Mouse (Mus musculus) heart, postnatal 10 days (tissue): ENCODE results near the gene D630045J12Rik. TPM values are rescaled to one million over a fixed set of nuclear protein-coding genes. Genes with fewer than 3 reads are reported as not detected.

Experiments
- DNase-seq, 2 experiments: peaks; one replicate each; pipeline ENCODE4 v3.0.0; 2021
- intact Hi-C: fragments of 180-260 bp; cut with DNase I; formaldehyde crosslinking; loops from one replicate; pipeline ENCODE4 v1.15.1; 2025
- total RNA-seq, 2 experiments: library from RNA; stranded (reverse); gene quantifications; 2 replicates each; pipeline ENCODE4 v1.2.3; 2021

Gene D630045J12Rik
- 1 to 10 TPM; 2.8 to 3.0 TPM for total RNA-seq

DNA sequence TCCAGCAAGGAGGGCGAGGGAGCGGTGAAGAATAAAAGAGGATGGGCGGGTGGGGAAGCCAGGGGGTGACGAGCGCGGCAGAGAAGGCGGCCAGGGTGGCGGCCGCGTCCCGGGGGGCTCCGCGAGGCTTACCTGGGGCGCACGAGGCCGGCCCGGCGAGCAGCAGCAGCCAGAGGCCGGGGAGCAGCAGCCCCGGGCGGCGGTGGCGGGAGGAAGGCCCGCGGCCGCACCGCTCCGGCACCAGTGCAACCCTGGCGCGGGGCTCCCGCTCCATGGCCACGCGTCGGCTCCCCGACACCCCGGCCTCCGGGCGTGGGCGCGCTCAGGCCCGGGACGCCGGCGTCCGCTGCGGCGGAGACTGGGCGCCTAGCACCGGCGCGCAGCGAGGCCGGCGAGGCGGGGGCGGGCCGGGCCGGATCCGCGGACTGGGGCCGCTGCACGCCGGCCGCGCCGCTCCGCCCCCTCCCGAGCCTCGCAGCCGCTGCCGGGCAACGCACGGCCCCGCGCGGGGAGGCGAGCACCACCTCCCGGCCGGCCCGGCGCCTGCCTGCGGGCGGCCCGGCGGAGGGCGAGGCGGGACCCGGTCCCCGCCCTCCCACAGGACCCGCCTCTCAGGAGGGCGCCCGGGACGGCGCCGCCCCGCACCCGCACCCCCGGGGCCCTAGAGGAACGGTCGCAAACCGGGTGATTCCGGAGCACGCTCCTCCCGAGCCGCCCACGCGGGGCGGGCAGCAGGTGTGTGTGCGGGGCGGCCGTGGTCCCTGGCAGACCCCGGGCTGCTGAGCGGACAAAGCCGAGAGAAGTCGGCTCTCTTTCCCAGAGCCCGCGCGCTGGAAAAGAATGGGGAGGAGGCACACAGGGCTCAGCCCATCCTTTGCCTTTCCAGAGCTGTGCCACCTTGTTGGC lies at the start of gene D630045J12Rik:
Gene D630045J12Rik, minus strand, starts transcription at position 274 of the 906 bp plus-strand sequence.
- intact Hi-C loops = loop anchor here (2.0 kb wide), 1 partner anchor 95 kb away; no protein-coding TSS in a partner anchor
- peak; percentile 76 to 82 for DNase-seq

DNA sequence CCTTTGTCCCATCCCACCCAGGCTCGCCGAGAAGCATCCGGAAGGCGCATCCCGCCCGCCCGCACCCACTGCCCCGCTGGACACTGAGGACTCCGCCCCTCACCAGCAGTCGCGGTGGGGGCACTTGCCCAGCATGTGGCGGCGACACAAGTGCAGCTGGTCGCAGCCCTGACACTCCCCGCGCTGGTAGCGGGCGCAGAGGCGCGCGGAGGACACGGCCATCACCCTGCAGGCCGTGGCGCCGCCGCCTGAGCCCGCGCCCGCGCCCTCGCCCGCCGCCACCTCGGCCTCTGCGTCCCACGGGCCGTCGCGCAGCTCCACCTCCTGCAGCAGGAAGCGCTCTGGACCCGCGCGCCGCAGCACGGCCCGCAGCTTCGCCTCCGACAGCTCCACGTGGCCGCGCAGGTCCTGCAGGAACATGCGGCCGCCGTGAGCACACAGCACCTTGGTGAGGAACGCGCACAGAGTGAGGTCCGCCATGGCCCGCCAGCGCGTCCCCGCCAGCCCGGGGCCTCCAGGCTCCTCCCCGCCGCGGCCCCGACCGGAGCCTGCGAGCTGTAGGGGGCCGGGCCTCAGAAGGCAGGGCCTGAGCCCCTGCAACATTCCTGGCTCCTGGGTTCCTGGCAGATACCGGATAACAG lies 45.1 kb upstream of the D630045J12Rik start, which contains the start of gene Zc3hav1l:
Gene Zc3hav1l, minus strand, starts transcription at position 499 of the 641 bp plus-strand sequence.
- intact Hi-C loops = no loop called here
- DNase-seq = peak; percentile 82 to 83

DNA sequence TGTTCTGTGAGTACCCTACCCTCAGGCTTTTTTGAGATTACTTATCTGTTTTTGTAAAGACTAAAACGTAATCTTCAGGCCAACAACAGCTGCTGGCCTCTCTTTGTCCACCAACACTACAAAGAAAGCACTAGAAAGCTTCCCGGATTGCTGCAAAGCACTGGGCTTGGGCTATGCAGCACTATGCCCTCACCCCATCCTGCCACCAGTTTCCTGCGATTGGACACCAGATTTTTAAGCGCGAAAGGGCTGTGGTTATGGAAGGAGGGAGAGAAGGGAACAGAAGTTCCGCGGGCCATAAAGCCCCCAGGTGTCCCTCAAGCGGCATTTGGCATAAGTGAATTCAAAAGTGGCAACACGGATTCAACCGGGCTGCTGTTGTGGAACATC lies 44.4 kb upstream of the D630045J12Rik start:
- intact Hi-C loops = no loop called here

DNA sequence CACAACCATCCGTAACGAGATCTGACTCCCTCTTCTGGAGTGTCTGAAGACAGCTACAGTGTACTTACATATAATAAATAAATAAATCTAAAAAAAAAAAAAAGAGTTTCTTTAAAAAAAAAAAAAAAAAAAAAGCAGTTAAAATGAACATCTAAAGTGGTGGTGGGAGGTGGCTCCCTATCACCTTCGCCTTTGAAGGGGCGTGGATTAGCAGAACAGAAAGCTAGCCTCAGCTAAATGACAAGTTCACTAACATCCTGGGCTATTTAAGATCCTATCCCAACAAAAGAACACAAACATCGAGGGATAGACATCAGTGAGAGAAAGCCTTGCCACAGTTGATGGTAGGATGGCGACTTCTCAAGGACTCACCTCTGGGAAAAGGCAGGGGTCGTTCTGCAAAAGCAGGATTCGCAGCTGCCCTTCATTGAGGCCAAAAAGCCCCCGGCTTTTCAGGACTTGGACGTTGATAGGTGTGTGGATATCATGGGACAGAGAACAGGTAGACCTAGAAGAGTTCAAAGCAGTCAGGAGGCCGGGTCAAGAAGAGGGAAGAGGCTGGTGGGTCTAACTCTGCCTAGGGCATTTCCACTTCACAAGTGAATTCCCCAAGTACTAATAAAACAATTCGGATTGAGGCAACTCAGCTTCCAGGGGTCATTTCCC lies 43.9 kb upstream of the D630045J12Rik start:
- intact Hi-C loops = no loop called here
- no peak for DNase-seq

More for the DNA sequence above, 44.4 kb upstream of the D630045J12Rik start:
- DNase-seq = peak; percentile 3 to 21

DNA sequence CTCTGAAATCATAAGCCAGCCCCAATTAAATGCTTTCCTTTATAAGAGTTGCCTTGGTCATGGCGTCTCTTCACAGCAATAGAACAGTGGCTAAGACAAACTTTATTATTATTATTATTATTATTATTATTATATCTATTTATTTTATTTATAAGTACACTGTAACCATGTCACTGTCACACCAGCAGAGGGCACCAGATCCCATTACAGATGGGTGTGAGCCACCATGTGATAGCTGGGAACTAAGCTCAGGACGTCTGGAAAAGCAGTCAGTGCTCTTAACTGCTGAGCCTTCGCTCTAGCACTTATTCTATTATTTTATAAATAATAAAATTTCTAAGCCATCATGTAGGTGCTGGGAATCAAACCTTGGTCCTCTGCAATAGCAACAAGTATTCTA lies 39.9 kb upstream of the D630045J12Rik start:
- intact Hi-C loops = no loop called here
- no peak for DNase-seq

DNA sequence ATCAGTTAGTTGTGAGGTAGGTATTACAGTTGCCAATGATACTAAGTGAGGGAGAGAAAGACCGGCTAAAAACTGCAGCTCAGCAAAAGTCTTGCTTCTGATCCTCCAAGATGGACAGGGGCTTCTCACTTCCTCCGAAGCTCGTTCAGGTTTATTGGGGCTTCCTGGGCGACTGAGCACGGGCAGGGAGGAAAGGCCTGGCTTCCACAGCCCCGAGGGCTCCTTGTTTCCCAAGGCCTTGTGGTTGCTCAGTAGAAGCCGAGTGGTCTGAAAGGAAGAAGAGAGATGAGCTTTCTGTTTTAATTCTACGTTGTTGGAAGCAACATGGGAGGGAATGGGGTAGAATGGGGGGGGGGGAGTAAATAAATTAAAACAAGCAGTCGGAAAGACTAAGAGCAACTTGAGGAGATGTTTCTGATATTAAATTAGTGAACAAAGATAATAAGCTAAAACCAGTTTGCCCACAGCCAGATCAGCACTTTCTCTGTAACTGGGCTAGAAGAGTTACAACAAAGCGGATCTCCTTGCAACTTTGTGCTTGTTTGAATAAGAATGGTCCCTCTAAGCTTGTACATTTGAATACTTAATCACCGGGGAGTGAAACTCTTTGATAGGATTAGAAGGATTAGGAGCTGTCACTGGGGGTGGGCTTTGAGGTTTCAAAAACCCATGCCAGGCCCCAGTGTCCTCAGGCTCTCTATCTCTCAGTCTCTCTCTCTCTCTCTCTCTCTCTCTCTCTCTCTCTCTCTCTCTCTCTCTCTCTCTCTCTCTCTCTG lies 39.2 kb upstream of the D630045J12Rik start:
- no peak for DNase-seq
- intact Hi-C loops = no loop called here

DNA sequence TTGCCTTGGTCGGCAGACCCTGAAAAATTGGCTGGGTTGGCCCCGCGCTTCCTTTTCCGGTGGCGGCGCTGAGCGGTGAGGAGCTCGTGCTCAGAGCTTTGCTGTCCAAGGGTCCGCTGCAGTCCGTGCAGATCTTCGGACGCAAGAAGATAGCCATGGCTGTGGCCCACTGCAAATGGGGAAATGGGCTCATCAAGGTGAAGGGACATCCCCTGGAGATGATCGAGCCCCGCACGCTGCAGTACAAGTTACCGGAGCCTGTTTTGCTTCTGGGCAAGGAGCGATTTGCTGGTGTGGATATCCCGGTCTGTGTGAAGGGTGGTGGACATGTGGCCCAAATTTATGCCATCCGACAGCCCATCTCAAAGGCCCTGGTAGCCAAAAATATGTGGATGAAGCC lies 30.6 kb upstream of the D630045J12Rik start:
- DNase-seq = no peak
- intact Hi-C loops = no loop called here

DNA sequence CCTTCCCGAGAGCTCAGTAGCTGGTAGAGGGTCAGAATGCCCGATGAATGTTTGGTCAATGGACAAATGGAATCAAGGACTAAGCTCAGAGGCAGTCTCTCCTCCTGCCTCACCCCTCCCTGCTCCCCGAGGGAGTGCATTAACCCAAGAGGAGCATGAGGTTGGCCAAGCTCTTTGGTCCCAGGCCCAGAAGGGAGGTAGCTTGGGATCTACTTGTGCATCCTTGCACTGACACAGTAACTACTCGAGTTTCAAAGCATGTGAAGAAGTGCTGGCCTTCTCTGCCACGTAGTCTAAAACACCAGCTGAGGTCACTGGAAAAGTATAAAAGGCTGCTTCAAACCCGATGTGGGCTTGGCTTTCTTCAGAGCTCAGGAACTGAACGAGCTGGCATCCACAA lies 10.7 kb upstream of the D630045J12Rik start:
- intact Hi-C loops = no loop called here
- no peak for DNase-seq

DNA sequence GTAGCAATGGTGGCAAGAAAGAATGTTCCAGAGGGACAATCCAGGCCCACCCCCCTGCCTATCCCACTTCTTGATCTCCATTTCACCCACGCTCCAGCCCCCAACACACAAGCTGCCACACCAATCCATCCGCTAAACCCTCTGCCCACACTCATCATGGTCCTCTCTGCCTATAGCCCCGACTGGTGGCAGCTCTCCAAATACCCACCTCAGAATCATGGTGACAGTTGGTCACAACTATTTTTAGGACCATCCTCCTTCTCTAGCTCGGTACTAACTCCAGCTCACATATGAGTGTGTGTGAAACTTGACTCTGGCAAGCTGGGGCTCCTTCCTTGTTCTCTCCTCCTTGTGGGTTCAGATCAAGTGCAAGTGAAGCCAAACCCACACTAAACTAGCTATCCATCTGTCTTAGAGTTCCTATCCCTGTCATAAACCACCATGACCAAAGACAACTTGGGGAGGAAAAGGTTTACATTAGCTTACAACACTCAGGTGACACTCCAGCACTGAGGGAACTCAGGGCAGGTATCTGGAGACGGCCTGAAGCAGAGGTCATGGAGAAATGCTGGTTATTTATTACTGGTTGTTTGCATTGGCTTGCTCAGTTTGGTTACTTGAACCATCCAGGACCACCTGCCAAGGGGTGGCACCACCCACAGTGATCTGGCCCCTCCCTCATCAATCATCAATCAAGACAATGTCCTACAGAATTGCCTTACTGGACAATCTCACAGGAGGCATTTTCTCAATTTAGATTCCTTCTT lies 9.8 kb upstream of the D630045J12Rik start:
- no peak for DNase-seq
- intact Hi-C loops = no loop called here

DNA sequence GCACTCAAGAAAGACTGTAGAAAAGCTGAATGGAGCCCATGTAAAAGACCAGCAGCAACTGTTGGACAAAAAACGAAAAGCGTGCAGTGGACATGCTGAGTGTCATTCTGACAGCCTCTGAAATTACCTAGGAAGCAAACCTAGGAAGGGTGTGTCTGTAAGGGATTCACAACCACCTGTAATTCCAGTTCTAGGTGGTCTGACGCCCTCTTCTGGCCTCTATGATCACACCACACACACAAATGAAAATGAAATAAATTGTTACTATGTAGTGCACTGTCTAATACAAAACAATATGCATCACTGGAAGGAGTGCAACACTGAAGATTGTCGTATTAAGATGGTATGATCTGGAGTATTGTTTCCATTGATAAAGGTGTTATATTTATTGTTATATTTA lies 8.1 kb upstream of the D630045J12Rik start:
- intact Hi-C loops = no loop called here
- no peak for DNase-seq

DNA sequence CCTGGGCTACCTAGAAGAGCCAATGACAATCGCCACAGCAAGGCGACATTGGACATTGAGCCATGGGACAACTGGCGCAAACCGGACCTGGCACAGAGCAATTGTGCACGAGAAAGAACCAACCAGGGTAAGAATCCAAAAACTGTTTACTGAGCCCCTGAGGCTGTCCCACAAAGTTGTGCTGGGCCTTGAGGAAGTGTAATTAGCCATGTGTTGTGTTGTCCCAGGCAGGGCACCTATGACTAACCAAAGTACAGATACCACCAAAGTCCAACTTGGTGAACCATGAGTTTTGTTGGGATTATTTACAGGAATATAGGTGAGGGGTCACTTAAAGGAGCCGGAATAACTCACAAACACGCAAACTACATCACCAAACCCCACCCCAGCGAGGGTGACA lies 3.7 kb upstream of the D630045J12Rik start:
- DNase-seq = no peak
- intact Hi-C loops = no loop called here

DNA sequence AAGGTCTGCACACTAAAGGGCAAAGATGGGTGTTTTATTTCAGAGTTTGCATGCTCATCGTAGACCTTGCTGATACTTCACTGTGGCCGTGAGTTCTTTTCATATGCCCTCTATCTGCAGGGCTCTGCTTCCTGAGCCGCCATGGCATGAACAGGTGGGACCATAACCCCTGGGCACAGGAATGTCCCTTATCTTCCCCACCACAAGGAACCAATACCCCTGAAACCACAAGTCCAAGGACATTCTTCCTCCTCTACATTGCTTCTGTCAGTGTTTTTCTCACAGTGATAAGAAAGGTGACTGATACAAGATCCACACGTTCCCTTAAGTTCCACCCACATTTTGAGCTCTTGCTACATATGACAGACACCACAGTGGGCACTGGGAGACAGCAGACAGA lies 3.0 kb upstream of the D630045J12Rik start:
- intact Hi-C loops = no loop called here
- no peak for DNase-seq

DNA sequence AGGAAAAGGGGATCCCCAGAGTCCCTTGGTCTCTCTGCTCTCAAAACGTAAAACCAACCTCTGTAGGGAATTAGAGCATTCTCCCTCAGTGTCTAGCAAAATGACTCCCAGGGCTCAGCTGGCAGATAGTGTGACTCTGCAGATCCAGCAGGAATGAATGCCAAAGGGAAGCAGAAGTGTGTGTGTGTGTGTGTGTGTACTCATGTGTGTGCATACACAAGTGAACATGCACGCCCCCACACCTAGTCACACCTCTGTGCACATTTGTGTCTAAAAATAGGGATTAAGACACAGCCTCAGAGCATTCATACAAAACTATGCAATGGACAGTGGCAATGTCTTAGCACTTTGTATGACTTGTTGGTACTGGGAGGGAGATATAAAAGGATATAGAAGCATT lies 2.0 kb upstream of the D630045J12Rik start:
- intact Hi-C loops = loop anchor here (2.0 kb wide), 1 partner anchor 97 kb away; no protein-coding TSS in a partner anchor
- DNase-seq = no peak

DNA sequence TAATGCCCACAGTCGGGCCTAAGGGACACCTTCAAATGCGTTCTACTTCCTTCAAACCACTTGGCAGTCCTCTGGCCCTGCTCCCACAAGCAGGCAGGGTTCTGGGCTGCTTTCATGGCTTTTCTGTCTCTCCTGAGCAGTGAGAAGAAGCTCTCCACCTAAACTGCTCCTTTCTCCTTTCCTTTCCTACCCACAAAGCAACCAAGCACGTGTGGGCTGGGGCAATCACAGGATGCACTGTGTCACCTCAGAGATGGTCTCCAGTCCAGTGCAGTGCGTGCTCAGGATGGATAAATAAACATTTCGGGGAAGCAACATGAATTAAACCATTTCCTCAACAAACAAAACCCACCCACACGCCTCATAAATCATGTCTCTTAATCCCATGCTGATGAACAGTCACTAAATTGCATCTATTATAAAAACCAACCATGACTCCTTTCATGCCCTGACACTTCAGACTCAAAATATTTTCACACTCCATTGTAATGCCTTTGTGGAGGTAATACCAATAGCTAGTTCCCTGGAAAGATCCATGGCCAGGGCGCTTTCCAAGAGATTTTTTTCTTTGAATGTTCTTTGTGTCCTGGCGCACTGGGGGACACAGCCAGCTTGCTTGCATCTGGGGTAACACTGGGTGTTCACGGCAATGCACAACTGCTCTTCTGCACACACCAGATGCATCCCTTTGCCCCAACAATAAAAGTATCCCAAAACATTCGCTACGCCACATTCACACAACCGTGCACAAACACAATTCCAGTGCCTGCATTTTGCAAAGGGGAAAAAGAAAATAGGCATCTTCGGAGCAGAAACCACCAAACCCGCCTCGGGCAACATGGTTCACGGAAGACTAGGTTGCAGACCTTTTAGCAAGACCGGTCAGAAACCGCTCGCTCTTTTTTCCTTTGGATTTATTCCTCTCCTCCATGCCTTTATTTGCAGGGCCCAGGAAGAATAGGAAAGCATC lies 758 bp downstream of the D630045J12Rik start:
- intact Hi-C loops = no loop called here
- DNase-seq = peak; percentile 9 to 35

DNA sequence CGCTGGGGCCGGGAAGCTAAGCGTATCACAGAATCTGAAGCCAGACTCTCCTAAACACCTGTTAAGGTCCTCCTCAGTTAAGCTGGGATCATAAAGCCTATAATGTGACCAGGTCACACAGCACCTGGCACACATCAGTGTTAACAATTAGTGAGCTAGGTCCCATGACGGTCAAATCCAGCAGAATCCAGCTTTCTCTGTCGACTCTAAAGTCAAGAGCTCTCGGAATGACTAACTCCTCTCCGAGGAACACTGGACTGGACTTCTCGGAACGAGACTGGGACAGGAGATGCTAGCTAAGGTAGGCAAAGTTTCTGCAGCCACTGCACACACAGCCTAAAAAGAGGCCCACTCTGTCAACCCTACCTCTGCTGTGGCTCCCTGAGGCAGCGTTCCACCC lies 1.7 kb downstream of the D630045J12Rik start:
- DNase-seq = no peak
- intact Hi-C loops = no loop called here

DNA sequence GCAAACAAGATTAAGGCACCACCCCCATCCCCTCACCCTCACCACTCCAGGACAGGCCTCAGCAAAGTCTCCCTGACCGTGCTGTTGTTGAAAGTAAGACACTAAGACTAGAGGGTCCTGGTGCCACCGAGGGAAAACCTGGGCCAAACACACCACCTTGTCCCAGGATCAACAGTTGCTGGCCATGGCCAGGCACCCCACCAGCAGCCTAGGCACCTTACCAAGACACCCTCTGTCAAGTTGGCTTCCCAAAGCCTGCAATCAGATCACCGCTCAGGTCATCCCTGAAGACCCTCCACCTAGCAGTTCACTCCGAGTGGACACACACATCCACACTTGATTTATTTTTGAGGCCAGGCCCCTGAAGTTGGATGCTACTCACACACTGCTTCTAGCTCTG lies 2.3 kb downstream of the D630045J12Rik start:
- DNase-seq = no peak
- intact Hi-C loops = no loop called here

DNA sequence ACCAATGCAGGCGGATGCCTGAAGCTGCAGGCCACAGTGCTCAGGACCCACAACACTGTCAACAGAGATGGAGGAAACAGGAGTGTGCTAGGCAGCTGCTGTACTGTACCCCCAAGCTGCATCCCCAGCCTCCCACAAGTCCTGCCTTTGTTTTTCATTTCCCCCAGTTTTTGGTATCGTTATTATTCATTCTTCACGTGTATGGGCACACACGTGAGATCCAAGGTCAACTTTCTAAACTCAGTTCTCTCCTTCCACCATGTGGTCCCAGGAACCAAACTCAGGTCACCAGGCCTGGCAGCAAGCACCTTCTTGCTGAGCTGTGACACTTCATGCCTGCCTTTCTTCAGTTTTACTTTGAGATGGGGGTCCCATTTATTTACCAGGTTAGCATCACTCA lies 6.4 kb downstream of the D630045J12Rik start:
- DNase-seq = no peak
- intact Hi-C loops = no loop called here

DNA sequence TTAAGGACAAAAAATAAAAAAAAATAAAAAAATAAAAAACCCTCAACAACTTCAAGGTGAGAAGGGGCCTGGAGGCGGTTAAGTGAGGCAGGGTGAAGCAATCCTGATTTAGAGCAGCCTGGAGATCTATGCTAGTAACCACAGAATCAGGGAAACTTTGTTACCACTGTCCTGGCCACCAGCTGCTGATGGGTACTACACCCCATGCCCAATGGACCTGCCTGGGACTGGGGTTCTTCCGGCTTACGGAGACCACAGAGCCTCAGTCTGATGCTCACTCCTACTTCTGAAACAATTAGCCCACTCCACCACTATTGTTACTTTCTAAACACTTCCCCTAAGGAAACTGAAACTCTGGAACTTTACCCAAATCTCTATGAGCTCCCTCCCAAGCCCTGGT lies 9.0 kb downstream of the D630045J12Rik start:
- intact Hi-C loops = no loop called here

DNA sequence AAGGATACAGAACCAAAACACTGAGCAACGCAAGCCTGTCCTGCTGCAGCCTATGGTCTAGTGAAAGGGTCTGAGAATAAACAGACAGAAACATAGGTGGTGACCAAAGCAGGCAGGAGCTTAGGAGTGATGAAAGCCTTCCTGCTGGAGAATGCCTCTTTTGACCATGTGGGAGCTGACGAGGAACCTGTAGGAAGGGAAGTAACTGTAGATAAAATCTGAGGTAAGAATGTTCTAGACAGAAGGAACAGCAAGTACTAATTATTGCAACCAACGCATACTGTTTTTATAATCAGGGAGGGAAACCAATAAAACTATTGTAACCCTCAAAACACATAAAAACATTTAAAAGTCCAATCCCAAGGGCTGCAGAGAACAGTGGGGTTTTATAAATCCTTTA lies 9.6 kb downstream of the D630045J12Rik start:
- intact Hi-C loops = no loop called here
- DNase-seq = no peak

More for the DNA sequence above, 9.0 kb downstream of the D630045J12Rik start:
- DNase-seq = no peak
